Mouse (Mus musculus) testis, postnatal 14 days (tissue): ENCODE measurements at regions not wholly inside any gene's neighbourhood (a gene's known extent, or its start where the extent isn't known, plus 50 kb on each side); places are given as distances from the start of the nearest gene placed in this dataset.

ENCODE experiments used
- DNase-seq: peaks from one replicate; pipeline ENCODE4 v3.0.0; 2021; ENCODE audit warnings: low spot score

- DNase-seq = no peak
These were observed 198.9 kb upstream of the Trib2 start for GRCm38 (mm10) chr12:16015596-16015995.

- DNase-seq = no peak
These were observed 198.0 kb upstream of the Trib2 start for GRCm38 (mm10) chr12:16014679-16015078.

GRCm38 (mm10) chr12:16013861-16014630 is 197.3 kb upstream of the Trib2 start:
- no peak for DNase-seq

GRCm38 (mm10) chr12:16013354-16013753 is 196.6 kb upstream of the Trib2 start:
- no peak for DNase-seq

- no peak for DNase-seq
These were observed 195.4 kb upstream of the Trib2 start for GRCm38 (mm10) chr12:16012081-16012480.

- DNase-seq = no peak
These were observed 193.3 kb upstream of the Trib2 start for GRCm38 (mm10) chr12:16009822-16010620.

- DNase-seq = no peak
These were observed 192.2 kb upstream of the Trib2 start for GRCm38 (mm10) chr12:16008763-16009515.

- DNase-seq = no peak
These were observed 191.5 kb upstream of the Trib2 start for GRCm38 (mm10) chr12:16008261-16008660.

- no peak for DNase-seq
These were observed 190.0 kb upstream of the Trib2 start for GRCm38 (mm10) chr12:16006688-16007087.

GRCm38 (mm10) chr12:16006286-16006685 is 189.6 kb upstream of the Trib2 start:
- no peak for DNase-seq

GRCm38 (mm10) chr12:16001811-16002210 is 185.1 kb upstream of the Trib2 start:
- no peak for DNase-seq

GRCm38 (mm10) chr12:16001225-16001624 is 184.5 kb upstream of the Trib2 start:
- DNase-seq = no peak

GRCm38 (mm10) chr12:15998331-15998730 is 181.6 kb upstream of the Trib2 start:
- DNase-seq = no peak

- DNase-seq = no peak
These were observed 177.1 kb upstream of the Trib2 start for GRCm38 (mm10) chr12:15993866-15994265.

- DNase-seq = no peak
These were observed 169.6 kb upstream of the Trib2 start for GRCm38 (mm10) chr12:15986351-15986750.

- no peak for DNase-seq
These were observed 168.9 kb upstream of the Trib2 start for GRCm38 (mm10) chr12:15985649-15986048.

GRCm38 (mm10) chr12:15983591-15984300 is 167.0 kb upstream of the Trib2 start:
- no peak for DNase-seq

- no peak for DNase-seq
These were observed 165.0 kb upstream of the Trib2 start for GRCm38 (mm10) chr12:15981741-15982140.

GRCm38 (mm10) chr12:15979233-15979632 is 162.5 kb upstream of the Trib2 start:
- DNase-seq = no peak

- DNase-seq = no peak
These were observed 155.1 kb upstream of the Trib2 start for GRCm38 (mm10) chr12:15971786-15972185.

GRCm38 (mm10) chr12:15970262-15970661 is 153.5 kb upstream of the Trib2 start:
- DNase-seq = no peak

GRCm38 (mm10) chr12:15967550-15968102 is 150.9 kb upstream of the Trib2 start:
- no peak for DNase-seq
